ENCODE assay signal across 8 mouse cellular contexts in the genomic region with DNA sequence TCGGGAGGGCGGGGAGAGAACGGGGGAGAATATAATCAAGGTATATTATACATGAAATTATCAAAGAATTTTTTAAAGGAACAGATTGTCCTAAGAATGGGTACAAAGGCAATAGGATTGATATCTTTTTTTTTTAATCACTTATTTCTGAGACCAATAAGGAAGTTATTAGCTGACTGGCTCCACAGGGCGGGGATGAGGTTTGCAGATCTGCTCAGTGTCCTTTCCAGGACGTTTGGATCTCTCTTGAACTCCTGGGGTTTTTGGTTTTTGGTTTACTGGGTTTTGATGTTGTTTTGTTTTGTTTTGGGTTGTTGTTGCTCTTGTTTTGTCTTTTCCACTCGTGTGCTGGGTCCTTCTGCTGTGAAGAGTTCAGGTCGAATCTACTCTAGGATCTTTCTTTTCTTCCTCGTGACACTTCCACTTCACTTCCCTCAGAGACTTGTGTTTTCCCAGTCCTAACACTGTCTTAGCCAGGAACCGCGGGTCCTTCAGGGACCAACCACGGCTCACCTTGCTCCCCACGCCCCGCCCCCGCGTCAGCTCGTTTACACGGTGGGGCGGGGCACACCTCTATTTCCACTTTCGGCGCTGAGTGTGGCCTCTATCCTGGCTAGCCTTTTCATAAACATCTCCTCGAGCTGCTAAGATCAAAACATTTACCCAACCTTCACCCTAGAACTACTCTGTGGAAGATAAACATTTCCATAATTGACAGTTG. TPM values are rescaled to one million over a fixed set of nuclear protein-coding genes. Genes with fewer than 3 reads are reported as not detected.
DNase-seq lines count a peak whose midpoint lies in the region; TF ChIP-seq lines count a peak whose summit lies in the region.

No protein-coding gene starts in this region.

- no peaks in the 10 kb centered on the region for H3K36me3 ChIP-seq in ES-E14 (ENCODE audit: control insufficient read depth, insufficient read depth, low read length, poor library complexity, severe bottlenecking)
- H3K36me3 ChIP-seq in erythroblast, embryonic 14.5 days (ENCODE audit: control insufficient read depth): peaks cover 25% of the 10 kb centered on the region
- no peaks in the 10 kb centered on the region for H3K36me3 ChIP-seq in limb, embryonic 10.5 days

- H3K27ac ChIP-seq in ES-E14 (ENCODE audit: insufficient read depth, low read depth, low read length, poor library complexity, severe bottlenecking): no peak overlapping the region
- no peak overlapping the region for H3K27ac ChIP-seq in brown adipose tissue, adult 24 weeks (replicated peaks; ENCODE audit: low read depth, low read length)
- peak overlapping the region; percentile 79 for H3K27ac ChIP-seq in limb, embryonic 10.5 days

- DNase-seq in ES-E14 (ENCODE audit: low read depth, low spot score): peak; percentile 63
- peak; percentile 68 for DNase-seq in heart, postnatal 4 days
- DNase-seq in limb, embryonic 10.5 days (ENCODE audit: low spot score): peak; percentile 77
- peak; percentile 51 for DNase-seq in mesoderm, embryonic 11.5 days (ENCODE audit: low read depth, low spot score)
- DNase-seq in spleen, postnatal 14 days (ENCODE audit: low spot score in 2 of 2): peak; percentile 49 to 61
- DNase-seq in layer of hippocampus, adult 11-12 months (ENCODE audit: low spot score): no peak

- in situ Hi-C loops in ES-E14 (cut with MboI; ENCODE audit: low sequenced_read_pairs in 2 of 2, unreplicated experiment in 2 of 2): loop anchor here in 1 of 2 experiments (10.0 kb wide), 1 partner anchor 371 kb away; no protein-coding TSS in a partner anchor

- H3K27me3 ChIP-seq in erythroblast, embryonic 14.5 days (ENCODE audit: control insufficient read depth): no peaks in the 10 kb centered on the region
- no peaks in the 10 kb centered on the region for H3K27me3 ChIP-seq in limb, embryonic 10.5 days (ENCODE audit: low read depth, poor library complexity, severe bottlenecking)

- H3K4me3 ChIP-seq in ES-E14 (ENCODE audit: insufficient read depth in 1 of 2, low read depth in 1 of 2, low read length in 2 of 2, poor library complexity in 1 of 2, severe bottlenecking in 1 of 2): peak overlapping the region; percentile 40 to 65
- H3K4me3 ChIP-seq in brown adipose tissue, adult 24 weeks (ENCODE audit: insufficient read depth, low read depth, low read length): peak overlapping the region; percentile 58
- peak overlapping the region; percentile 75 for H3K4me3 ChIP-seq in erythroblast, embryonic 14.5 days (replicated peaks)
- H3K4me3 ChIP-seq in limb, embryonic 10.5 days: peak overlapping the region; percentile 60

- WGBS in limb, embryonic 10.5 days: 14% methylated on average over 21 of the region's 21 CpGs

- peaks cover 0 to 10% of the 10 kb centered on the region in 2 experiments; a peak in 2 of 4 replicates for H3K4me1 ChIP-seq in ES-E14 (ENCODE audit: control insufficient read depth in 2 of 2, insufficient read depth in 2 of 2, low read length in 2 of 2, poor library complexity in 1 of 2)
- no peaks in the 10 kb centered on the region for H3K4me1 ChIP-seq in brown adipose tissue, adult 24 weeks (ENCODE audit: control insufficient read depth, insufficient read depth, insufficient read length, low read length)
- H3K4me1 ChIP-seq in erythroblast, embryonic 14.5 days (ENCODE audit: control insufficient read depth): peaks cover 21% of the 10 kb centered on the region
- H3K4me1 ChIP-seq in limb, embryonic 10.5 days: peaks cover 21% of the 10 kb centered on the region

- H3K9me3 ChIP-seq in ES-E14 (ENCODE audit: control insufficient read depth, insufficient read depth, low read depth, low read length): no peaks in the 10 kb centered on the region
- H3K9me3 ChIP-seq in erythroblast, embryonic 14.5 days (ENCODE audit: control insufficient read depth, low read length): no peaks in the 10 kb centered on the region
- no peaks in the 10 kb centered on the region for H3K9me3 ChIP-seq in limb, embryonic 10.5 days (replicated peaks)

- H3K9ac ChIP-seq in ES-E14 (ENCODE audit: insufficient read depth, low read depth, low read length, poor library complexity, severe bottlenecking): peak overlapping the region; percentile 19; the same call in 1 of the 2 replicates

TF ChIP-seq in ES-E14, 5 proteins besides CTCF, POLR2A, EP300 and RAD21:
- TF ChIP-seq MAFK (IDR thresholded peaks at IDR 0.05; ENCODE audit: insufficient read depth, low read depth, low read length): no peak
- no peak for TF ChIP-seq CHD2 (IDR thresholded peaks at IDR 0.05; ENCODE audit: low read depth, low read length)
- no peak for TF ChIP-seq ZNF384 (IDR thresholded peaks at IDR 0.05; ENCODE audit: low read depth, low read length)
- no peak for TF ChIP-seq HCFC1 (IDR thresholded peaks at IDR 0.05; ENCODE audit: borderline replicate concordance, insufficient read depth, low read length)
- TF ChIP-seq ZC3H11A (IDR thresholded peaks at IDR 0.05; ENCODE audit: borderline replicate concordance, low read depth, low read length): no peak

RNA-seq across cellular contexts. Expression of gene Coq8a, which starts 26.3 kb away (rescaled TPM):
- 8.3 and 20.5 TPM in 2 replicates for total RNA-seq in ES-E14 (2012; rRNA removed)
- 1,169 and 1,640 TPM in 2 replicates for polyA plus RNA-seq in brown adipose tissue, adult 24 weeks (2012; ENCODE audit: insufficient read depth, insufficient read length, missing spikeins)
- 0.41 TPM in 2 replicates for polyA plus RNA-seq in erythroblast, embryonic 14.5 days (2012)
- 100 to 1,000 TPM; 232 to 252 TPM for total RNA-seq in heart, postnatal 4 days (2021)
- polyA plus RNA-seq in limb, embryonic 10.5 days (2016; fragmentation: Nextera tagmentation; extraction: Ambion mirVana): 2.1 and 2.4 TPM in 2 replicates

RNA-seq across cellular contexts. Expression of gene Psen2, which starts 37.6 kb away (rescaled TPM):
- total RNA-seq in ES-E14 (2012; rRNA removed): 13.6 and 24.6 TPM in 2 replicates
- polyA plus RNA-seq in brown adipose tissue, adult 24 weeks (2012; ENCODE audit: insufficient read depth, insufficient read length, missing spikeins): 11.6 and 17.9 TPM in 2 replicates
- polyA plus RNA-seq in erythroblast, embryonic 14.5 days (2012): 0.46 and 0.60 TPM in 2 replicates
- 10 to 100 TPM; 12.5 to 12.7 TPM for total RNA-seq in heart, postnatal 4 days (2021)
- 6.7 and 7.1 TPM in 2 replicates for polyA plus RNA-seq in limb, embryonic 10.5 days (2016; fragmentation: Nextera tagmentation; extraction: Ambion mirVana)

Comparison
In these comparisons a context has a peak if more than half of its experiments do, and no peak if none do; other contexts are left out.
1. RNA of gene Coq8a, which starts 26.3 kb away (polyA plus RNA-seq): 1,169 to 1,640 TPM in brown adipose tissue, adult 24 weeks; 2.1 to 2.4 TPM in limb, embryonic 10.5 days and 0.41 TPM in erythroblast, embryonic 14.5 days; every median in the first group is over 100 times any median in the second.
2. Peak in every context shown above with its lines, with median percentiles within 50 percentile points of each other: H3K4me3 ChIP-seq.